Mouse (Mus musculus) ovary, postnatal 10 days (tissue): ENCODE data around the gene Klhl22.
A peak's percentile ranks its signal among the peaks of the same experiment; 100 is the strongest.
"Not testable (repeated sequence)": the region's sequence is repeated elsewhere in the genome, so short reads cannot be mapped to it uniquely, and the experiment has no call there.

ENCODE experiments used
- DNase-seq: peaks from one replicate; pipeline ENCODE4 v3.0.0; 2022; ENCODE audit warnings: low spot score

Klhl22 gene

GRCm38 (mm10) chr16:17759344-17759773 is at the start of gene Klhl22:
Gene Klhl22, plus strand, starts transcription at chr16:17759618.
- peak; percentile 91 for DNase-seq

- DNase-seq = no peak
These were observed 41.6 kb upstream of the Klhl22 start for GRCm38 (mm10) chr16:17717791-17718190.

- DNase-seq = no peak
These were observed 38.2 kb upstream of the Klhl22 start for GRCm38 (mm10) chr16:17721114-17721808.

GRCm38 (mm10) chr16:17721822-17722460 is 37.5 kb upstream of the Klhl22 start:
- no peak for DNase-seq

GRCm38 (mm10) chr16:17722461-17723324 is 36.7 kb upstream of the Klhl22 start:
- DNase-seq = peak; percentile 80

- DNase-seq = no peak
These were observed 36.1 kb upstream of the Klhl22 start for GRCm38 (mm10) chr16:17723325-17723626.

- no peak for DNase-seq
These were observed 35.0 kb upstream of the Klhl22 start for GRCm38 (mm10) chr16:17724448-17724847.

- DNase-seq = no peak
These were observed 32.1 kb upstream of the Klhl22 start for GRCm38 (mm10) chr16:17727179-17727861.

GRCm38 (mm10) chr16:17729974-17730373 is 29.4 kb upstream of the Klhl22 start:
- DNase-seq = no peak

- no peak for DNase-seq
These were observed 27.4 kb upstream of the Klhl22 start for GRCm38 (mm10) chr16:17732021-17732420.

- DNase-seq = no peak
These were observed 27.0 kb upstream of the Klhl22 start for GRCm38 (mm10) chr16:17732431-17732830.

GRCm38 (mm10) chr16:17732841-17733340 is 26.5 kb upstream of the Klhl22 start, which contains the start of gene Med15:
Gene Med15, minus strand, starts transcription at chr16:17732891.
- DNase-seq = no peak

GRCm38 (mm10) chr16:17733646-17734045 is 25.8 kb upstream of the Klhl22 start:
- DNase-seq = no peak

- DNase-seq = not testable (repeated sequence)
These were observed 24.5 kb upstream of the Klhl22 start for GRCm38 (mm10) chr16:17734872-17735271.

GRCm38 (mm10) chr16:17736156-17736555 is 23.3 kb upstream of the Klhl22 start:
- DNase-seq = no peak

- no peak for DNase-seq
These were observed 19.3 kb upstream of the Klhl22 start for GRCm38 (mm10) chr16:17740080-17740479.

- no peak for DNase-seq
These were observed 16.6 kb upstream of the Klhl22 start for GRCm38 (mm10) chr16:17742810-17743209.

- no peak for DNase-seq
These were observed 16.1 kb upstream of the Klhl22 start for GRCm38 (mm10) chr16:17743279-17743678.

- DNase-seq = no peak
These were observed 14.9 kb upstream of the Klhl22 start for GRCm38 (mm10) chr16:17744536-17744935.

- DNase-seq = no peak
These were observed 14.4 kb upstream of the Klhl22 start for GRCm38 (mm10) chr16:17745067-17745466.

- no peak for DNase-seq
These were observed 6.4 kb upstream of the Klhl22 start for GRCm38 (mm10) chr16:17753001-17753400.

GRCm38 (mm10) chr16:17753686-17754085 is 5.7 kb upstream of the Klhl22 start:
- no peak for DNase-seq
